Mouse (Mus musculus): Measurements from ENCODE around the gene Ssbp2.

Gene Ssbp2

GRCm38 (mm10) chr13:91740851-91741250, 280.8 kb downstream of the Ssbp2 start:
- no peak for DNase-seq (ENCODE audit: low read depth, low spot score)
- no peaks in the 10 kb centered on the region for H3K27me3 ChIP-seq (ENCODE audit: control insufficient read depth, insufficient read depth, low read length, poor library complexity, severe bottlenecking)
- H3K36me3 ChIP-seq (ENCODE audit: control insufficient read depth, insufficient read depth, low read length, poor library complexity, severe bottlenecking) = no peaks in the 10 kb centered on the region

- Histone ChIP-seq H3K27me3 (ENCODE audit: control insufficient read depth, insufficient read depth, low read length, poor library complexity, severe bottlenecking) (no peaks in the 10 kb centered on the region), H3K36me3 (ENCODE audit: control insufficient read depth, insufficient read depth, low read length, poor library complexity, severe bottlenecking) (no peaks in the 10 kb centered on the region)
- no peak for DNase-seq (ENCODE audit: low read depth, low spot score)
Observed at GRCm38 (mm10) chr13:91741280-91742047, 281.4 kb downstream of the Ssbp2 start, which contains the start of gene Acot12. Acot12 (plus strand) TSS chr13:91741512.

GRCm38 (mm10) chr13:91743180-91743579, 283.1 kb downstream of the Ssbp2 start:
- H3K36me3 ChIP-seq (ENCODE audit: control insufficient read depth, insufficient read depth, low read length, poor library complexity, severe bottlenecking) = no peaks in the 10 kb centered on the region
- DNase-seq (ENCODE audit: low read depth, low spot score) = no peak
- no peaks in the 10 kb centered on the region for H3K27me3 ChIP-seq (ENCODE audit: control insufficient read depth, insufficient read depth, low read length, poor library complexity, severe bottlenecking)

GRCm38 (mm10) chr13:91746470-91746869, 286.4 kb downstream of the Ssbp2 start:
- no peak for DNase-seq (ENCODE audit: low read depth, low spot score)
- Histone ChIP-seq H3K36me3 (ENCODE audit: control insufficient read depth, insufficient read depth, low read length, poor library complexity, severe bottlenecking) (no peaks in the 10 kb centered on the region), H3K27me3 (ENCODE audit: control insufficient read depth, insufficient read depth, low read length, poor library complexity, severe bottlenecking) (no peaks in the 10 kb centered on the region)

DNA sequence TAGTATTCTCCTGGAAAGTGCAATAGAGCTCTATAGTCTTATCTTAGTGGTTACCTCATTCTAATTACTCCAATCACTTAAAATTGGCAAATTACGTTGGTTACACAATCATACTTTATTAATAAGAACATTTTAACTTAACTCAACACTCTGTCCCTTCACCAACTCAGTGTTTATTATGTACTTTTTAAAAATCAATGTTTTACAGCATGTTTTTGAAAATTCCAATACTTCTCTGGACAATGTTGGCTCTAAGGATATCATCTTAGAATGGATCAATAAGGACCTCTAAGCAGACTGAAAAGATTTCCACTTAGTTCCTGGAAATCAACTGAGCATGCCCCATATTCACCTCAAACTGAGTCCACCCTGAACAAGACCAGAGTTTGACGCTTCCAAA, 288.3 kb downstream of the Ssbp2 start:
- Histone ChIP-seq H3K27me3 (ENCODE audit: control insufficient read depth, insufficient read depth, low read length, poor library complexity, severe bottlenecking) (no peaks in the 10 kb centered on the region), H3K36me3 (ENCODE audit: control insufficient read depth, insufficient read depth, low read length, poor library complexity, severe bottlenecking) (no peaks in the 10 kb centered on the region)
- DNase-seq (ENCODE audit: low read depth, low spot score) = no peak

DNA sequence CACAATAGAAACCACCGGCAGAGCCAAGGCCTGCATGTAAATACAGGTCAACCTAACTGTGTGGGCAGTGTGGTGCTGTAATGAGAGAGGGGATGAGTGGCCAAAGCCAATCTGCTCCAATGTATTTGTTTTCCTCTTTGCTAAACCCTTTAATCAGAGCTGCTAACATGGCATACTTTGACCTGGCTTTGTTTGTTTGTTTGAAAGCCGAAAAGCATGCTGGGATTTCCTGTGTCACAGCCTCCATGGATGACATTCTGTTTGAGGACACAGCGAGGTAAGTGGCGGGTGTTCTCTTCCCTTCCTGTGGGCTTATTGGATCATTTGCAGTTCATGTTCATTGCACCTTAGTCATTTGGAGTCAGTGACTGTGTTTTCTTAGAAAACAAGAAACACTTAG, 289.9 kb downstream of the Ssbp2 start:
- Histone ChIP-seq H3K36me3 (ENCODE audit: control insufficient read depth, insufficient read depth, low read length, poor library complexity, severe bottlenecking) (no peaks in the 10 kb centered on the region), H3K27me3 (ENCODE audit: control insufficient read depth, insufficient read depth, low read length, poor library complexity, severe bottlenecking) (no peaks in the 10 kb centered on the region)
- no peak for DNase-seq (ENCODE audit: low read depth, low spot score)
